Mouse (Mus musculus): ENCODE measurements around the gene Trim66. TPM values are rescaled to one million over a fixed set of nuclear protein-coding genes. Genes with fewer than 3 reads are reported as not detected.

Gene Trim66
- polyA plus RNA-seq, 1 experiment from 2014 or later, result 0.08 TPM

GRCm38 (mm10) chr7:109531501-109531900 lies 23.6 kb upstream of the Trim66 start:
- Histone ChIP-seq H3K4me1 (peaks cover 25% of the 10 kb centered on the region), H3K27ac (0 out of 2 replicates have a peak overlapping the region, but pooled peaks have one; percentile 6), H3K9me3 (no peaks in the 10 kb centered on the region), H3K27me3 (ENCODE audit: insufficient read depth, poor library complexity, severe bottlenecking) (no peaks in the 10 kb centered on the region), H3K4me3 (no peak overlapping the region), H3K36me3 (peaks cover 77% of the 10 kb centered on the region)
- 54% methylated on average over 5 of the region's 5 CpGs for WGBS
- DNase-seq (ENCODE audit: low spot score), result no peak

- no peak for DNase-seq (ENCODE audit: low spot score)
- Histone ChIP-seq H3K4me3 (no peak overlapping the region), H3K4me1 (peaks cover 32% of the 10 kb centered on the region), H3K27ac (no peak overlapping the region), H3K27me3 (ENCODE audit: insufficient read depth, poor library complexity, severe bottlenecking) (no peaks in the 10 kb centered on the region), H3K9me3 (no peaks in the 10 kb centered on the region), H3K36me3 (peaks cover 72% of the 10 kb centered on the region)
- WGBS, result 86% methylated on average over 2 of the region's 2 CpGs
Observed at GRCm38 (mm10) chr7:109529741-109530140, 21.8 kb upstream of the Trim66 start.

- Histone ChIP-seq H3K27me3 (ENCODE audit: insufficient read depth, poor library complexity, severe bottlenecking) (no peaks in the 10 kb centered on the region), H3K27ac (0 out of 2 replicates have a peak overlapping the region, but pooled peaks have one; percentile 24), H3K4me1 (peaks cover 32% of the 10 kb centered on the region), H3K36me3 (peaks cover 74% of the 10 kb centered on the region), H3K9me3 (no peaks in the 10 kb centered on the region), H3K4me3 (no peak overlapping the region)
- peak; percentile 84 for DNase-seq (ENCODE audit: low spot score)
- 20% methylated on average over 3 of the region's 3 CpGs for WGBS
Observed at GRCm38 (mm10) chr7:109528356-109528755, 20.4 kb upstream of the Trim66 start.

GRCm38 (mm10) chr7:109527536-109527935 lies 19.6 kb upstream of the Trim66 start:
- DNase-seq (ENCODE audit: low spot score), result no peak
- Histone ChIP-seq H3K27ac (no peak overlapping the region), H3K36me3 (peaks cover 76% of the 10 kb centered on the region), H3K9me3 (no peaks in the 10 kb centered on the region), H3K4me1 (peaks cover 24% of the 10 kb centered on the region), H3K27me3 (ENCODE audit: insufficient read depth, poor library complexity, severe bottlenecking) (no peaks in the 10 kb centered on the region), H3K4me3 (no peak overlapping the region)
- WGBS, result 74% methylated on average over 3 of the region's 3 CpGs

GRCm38 (mm10) chr7:109525740-109526663 lies 18.1 kb upstream of the Trim66 start:
- peaks cover 78% of the 10 kb centered on the region for H3K36me3 ChIP-seq
- peak overlapping the region; percentile 42; the same call in 1 of the 2 replicates for H3K27ac ChIP-seq
- 55% methylated on average over 16 of the region's 16 CpGs for WGBS
- H3K9me3 ChIP-seq, result no peaks in the 10 kb centered on the region
- H3K4me3 ChIP-seq, result no peak overlapping the region
- H3K4me1 ChIP-seq, result peaks cover 17% of the 10 kb centered on the region
- no peaks in the 10 kb centered on the region for H3K27me3 ChIP-seq (ENCODE audit: insufficient read depth, poor library complexity, severe bottlenecking)
- DNase-seq (ENCODE audit: low spot score), result no peak

- 86% methylated on average over 3 of the region's 3 CpGs for WGBS
- peaks cover 75% of the 10 kb centered on the region for H3K36me3 ChIP-seq
- no peak overlapping the region for H3K27ac ChIP-seq
- DNase-seq (ENCODE audit: low spot score), result no peak
- H3K4me3 ChIP-seq, result no peak overlapping the region
- no peaks in the 10 kb centered on the region for H3K9me3 ChIP-seq
- no peaks in the 10 kb centered on the region for H3K27me3 ChIP-seq (ENCODE audit: insufficient read depth, poor library complexity, severe bottlenecking)
- peaks cover 28% of the 10 kb centered on the region for H3K4me1 ChIP-seq
Observed at GRCm38 (mm10) chr7:109524763-109525162, 16.8 kb upstream of the Trim66 start.

GRCm38 (mm10) chr7:109524442-109524744 lies 16.5 kb upstream of the Trim66 start:
- DNase-seq (ENCODE audit: low spot score), result no peak
- Histone ChIP-seq H3K4me1 (peaks cover 28% of the 10 kb centered on the region), H3K4me3 (no peak overlapping the region), H3K27me3 (ENCODE audit: insufficient read depth, poor library complexity, severe bottlenecking) (no peaks in the 10 kb centered on the region), H3K36me3 (peaks cover 71% of the 10 kb centered on the region), H3K9me3 (no peaks in the 10 kb centered on the region), H3K27ac (no peak overlapping the region)

GRCm38 (mm10) chr7:109523741-109524441 lies 16.0 kb upstream of the Trim66 start:
- Histone ChIP-seq H3K27me3 (ENCODE audit: insufficient read depth, poor library complexity, severe bottlenecking) (no peaks in the 10 kb centered on the region), H3K27ac (no peak overlapping the region), H3K36me3 (peaks cover 71% of the 10 kb centered on the region), H3K4me3 (no peak overlapping the region), H3K9me3 (no peaks in the 10 kb centered on the region), H3K4me1 (peaks cover 28% of the 10 kb centered on the region)
- 64% methylated on average over 6 of the region's 6 CpGs for WGBS
- no peak for DNase-seq (ENCODE audit: low spot score)

- Histone ChIP-seq H3K4me3 (no peak overlapping the region), H3K4me1 (peaks cover 25% of the 10 kb centered on the region), H3K27me3 (ENCODE audit: insufficient read depth, poor library complexity, severe bottlenecking) (no peaks in the 10 kb centered on the region), H3K36me3 (peaks cover 71% of the 10 kb centered on the region), H3K27ac (no peak overlapping the region), H3K9me3 (no peaks in the 10 kb centered on the region)
- WGBS, result 64% methylated on average over 2 of the region's 2 CpGs
- DNase-seq (ENCODE audit: low spot score), result no peak
Observed at GRCm38 (mm10) chr7:109523304-109523703, 15.4 kb upstream of the Trim66 start.

- no peak for DNase-seq (ENCODE audit: low spot score)
- 80% methylated on average over 5 of the region's 5 CpGs for WGBS
- no peak overlapping the region for H3K27ac ChIP-seq
- H3K27me3 ChIP-seq (ENCODE audit: insufficient read depth, poor library complexity, severe bottlenecking), result no peaks in the 10 kb centered on the region
- H3K9me3 ChIP-seq, result no peaks in the 10 kb centered on the region
- peaks cover 28% of the 10 kb centered on the region for H3K4me1 ChIP-seq
- peaks cover 62% of the 10 kb centered on the region for H3K36me3 ChIP-seq
- no peak overlapping the region for H3K4me3 ChIP-seq
Observed at GRCm38 (mm10) chr7:109522084-109522483, 14.2 kb upstream of the Trim66 start.

- Histone ChIP-seq H3K27me3 (ENCODE audit: insufficient read depth, poor library complexity, severe bottlenecking) (no peaks in the 10 kb centered on the region), H3K27ac (peak overlapping the region; percentile 99)
- DNase-seq (ENCODE audit: low spot score), result no peak
Observed at GRCm38 (mm10) chr7:109519936-109520335, 12.0 kb upstream of the Trim66 start.

GRCm38 (mm10) chr7:109518838-109519696 lies 11.1 kb upstream of the Trim66 start, which contains the start of gene Rpl27a:
Rpl27a (plus strand) TSS chr7:109519147.
- H3K36me3 ChIP-seq, result peaks cover 40% of the 10 kb centered on the region
- peaks cover 21% of the 10 kb centered on the region; the same call in 1 of the 2 replicates for H3K4me1 ChIP-seq
- under 1% methylated on average over 71 of the region's 72 CpGs for WGBS
- no peaks in the 10 kb centered on the region for H3K27me3 ChIP-seq (ENCODE audit: insufficient read depth, poor library complexity, severe bottlenecking)
- peak; percentile 99 for DNase-seq (ENCODE audit: low spot score)
- peak within 1 kb of the TSS; percentile 95 for H3K4me3 ChIP-seq
- H3K27ac ChIP-seq, result peak within 1 kb of the TSS; percentile 99
- H3K9me3 ChIP-seq, result no peaks in the 10 kb centered on the region

More at GRCm38 (mm10) chr7:109519936-109520335, 12.0 kb upstream of the Trim66 start:
- Histone ChIP-seq H3K9me3 (no peaks in the 10 kb centered on the region), H3K4me1 (peaks cover 21% of the 10 kb centered on the region; the same call in 1 of the 2 replicates), H3K36me3 (peaks cover 48% of the 10 kb centered on the region), H3K4me3 (peak overlapping the region; percentile 95)
- WGBS, result 6% methylated on average over 10 of the region's 10 CpGs

Data from heart, embryonic 10.5 days (tissue).